Mouse (Mus musculus) urinary bladder, adult 18-20 months (tissue): Measurements from ENCODE around the gene Bcl2l15.
"Not testable (repeated sequence)": the region's sequence is repeated elsewhere in the genome, so short reads cannot be mapped to it uniquely, and the experiment has no call there.

Experiments used
- DNase-seq, 2 experiments: peaks; one replicate each; pipeline ENCODE4 v3.0.0; 2022; ENCODE audit warnings: low spot score in 2 of 2, mixed read lengths in 2 of 2

The Bcl2l15 gene

GRCm38 (mm10) chr3:103831146-103831545 lies 1.3 kb upstream of the Bcl2l15 start:
- DNase-seq: no peak

- DNase-seq: no peak
Measured at GRCm38 (mm10) chr3:103834001-103834400, 1.6 kb downstream of the Bcl2l15 start.

- no peak for DNase-seq
Measured at GRCm38 (mm10) chr3:103835272-103835950, 3.0 kb downstream of the Bcl2l15 start.

DNA sequence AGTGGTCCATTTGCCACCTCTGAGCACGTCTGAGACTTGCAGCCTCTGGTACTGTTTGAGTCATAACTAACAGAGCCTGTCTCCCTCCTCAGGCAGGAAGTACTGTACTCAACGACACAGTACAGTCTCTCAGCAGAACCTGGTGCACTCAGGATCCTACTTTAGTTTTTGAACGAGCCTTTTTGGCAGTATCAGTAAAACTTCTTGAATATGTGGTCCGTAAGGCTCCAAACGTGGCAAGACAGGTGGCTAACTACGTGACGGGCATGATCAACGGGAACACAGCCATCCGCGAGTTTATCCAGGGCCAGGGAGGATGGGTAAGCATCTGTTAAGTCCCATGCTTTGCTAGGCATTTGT lies 3.5 kb downstream of the Bcl2l15 start:
- no peak for DNase-seq

DNA sequence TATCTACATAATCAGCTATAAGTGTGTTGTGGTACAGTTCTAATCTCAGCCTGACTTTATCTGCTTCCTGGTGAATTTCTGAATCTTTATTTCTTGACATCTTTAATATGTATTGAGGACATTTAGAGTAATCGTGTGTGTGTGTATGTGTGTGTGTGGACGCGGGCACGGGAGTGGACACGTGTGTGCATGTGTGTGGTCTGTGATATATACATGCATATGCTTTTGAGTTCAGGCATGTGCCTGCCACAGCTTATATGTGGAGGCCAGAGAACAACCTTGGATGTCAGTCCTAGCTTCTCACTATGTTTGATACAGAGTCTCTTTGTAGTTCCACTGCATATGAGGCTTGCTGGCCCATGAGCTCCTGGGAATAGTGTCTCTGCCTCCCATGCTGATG lies 4.1 kb downstream of the Bcl2l15 start:
- no peak for DNase-seq

DNA sequence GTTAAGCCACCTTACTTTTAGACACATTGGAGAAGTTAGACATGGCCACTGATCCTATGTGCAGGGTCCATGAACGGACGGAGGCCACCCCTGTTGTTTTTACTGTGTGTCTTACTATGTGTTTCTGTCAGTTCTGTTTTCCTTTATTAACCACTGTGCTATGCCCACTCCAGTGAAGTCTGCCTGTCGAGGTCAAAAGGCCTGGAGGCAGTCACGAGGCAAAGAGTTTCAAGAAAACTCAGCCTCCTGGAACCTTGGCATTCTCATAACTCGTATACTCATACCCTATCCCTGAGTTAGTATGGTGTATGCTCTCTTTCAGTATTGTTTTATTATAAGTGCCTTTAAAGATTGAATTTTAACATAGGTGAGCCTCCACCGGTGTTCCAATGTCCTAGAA lies 7.3 kb downstream of the Bcl2l15 start:
- DNase-seq: no peak

- not testable (repeated sequence) for DNase-seq
Measured at GRCm38 (mm10) chr3:103840195-103840594, 7.8 kb downstream of the Bcl2l15 start.

GRCm38 (mm10) chr3:103840946-103841345 lies 8.5 kb downstream of the Bcl2l15 start:
- not testable (repeated sequence) for DNase-seq

GRCm38 (mm10) chr3:103850644-103851363 lies 18.4 kb downstream of the Bcl2l15 start:
- DNase-seq: no peak

- DNase-seq: no peak
Measured at GRCm38 (mm10) chr3:103851481-103851880, 19.1 kb downstream of the Bcl2l15 start.

GRCm38 (mm10) chr3:103851882-103852281 lies 19.5 kb downstream of the Bcl2l15 start:
- no peak for DNase-seq

DNA sequence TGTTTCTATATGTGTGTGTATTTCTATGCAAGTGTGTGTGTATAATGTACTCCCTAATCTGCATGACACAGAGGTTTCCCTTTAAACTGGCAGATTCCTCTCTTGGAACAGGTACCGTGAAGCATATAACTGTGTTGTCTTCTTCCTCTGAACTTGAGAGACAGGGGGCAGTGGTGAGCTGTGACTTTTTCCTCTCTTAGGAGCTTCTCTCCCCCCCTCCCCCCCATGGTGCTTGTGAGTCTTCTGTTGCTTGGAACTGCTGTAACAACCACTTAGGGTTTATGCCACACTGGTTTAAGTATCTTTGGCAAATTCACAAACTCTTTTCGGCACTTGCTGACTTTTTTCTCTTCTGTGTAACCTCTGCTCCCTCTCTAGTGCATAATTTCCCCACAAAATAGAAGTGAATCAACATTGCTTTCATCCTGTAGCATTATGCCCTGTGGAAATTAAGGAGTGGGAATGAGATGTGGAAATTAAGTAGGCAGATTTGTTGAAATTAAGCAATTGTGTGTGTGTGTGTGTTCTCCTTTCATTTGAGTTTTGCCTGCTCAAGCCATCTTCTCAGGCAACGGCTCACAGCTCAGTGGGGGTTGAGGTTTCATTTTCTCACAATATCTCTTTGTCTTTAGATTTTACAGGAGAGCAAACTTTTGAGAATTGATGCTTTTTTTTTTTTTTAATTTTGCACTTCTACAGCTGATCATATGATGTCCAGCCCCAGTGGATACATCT lies 20.3 kb downstream of the Bcl2l15 start:
- DNase-seq: no peak

DNA sequence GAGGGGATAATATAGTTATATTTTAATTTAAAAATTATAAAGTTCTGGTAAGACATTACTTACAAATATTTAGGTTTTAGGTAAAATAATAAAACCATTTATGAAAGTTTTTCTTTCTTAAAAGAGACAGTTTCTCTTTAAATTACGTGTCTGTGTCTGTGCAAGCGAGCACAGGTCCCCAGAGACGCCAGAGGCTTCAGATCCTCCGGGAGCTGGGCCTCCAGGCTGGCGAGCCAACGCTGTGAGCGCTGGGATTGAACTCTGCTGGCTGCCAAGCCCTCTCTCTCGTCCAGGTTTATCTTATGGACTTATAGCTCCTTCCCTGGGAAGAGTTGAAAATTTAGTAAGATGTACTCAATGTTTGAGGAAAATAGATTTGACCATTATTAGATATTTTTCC lies 21.4 kb downstream of the Bcl2l15 start:
- no peak for DNase-seq

GRCm38 (mm10) chr3:103857036-103857805 lies 24.8 kb downstream of the Bcl2l15 start:
- DNase-seq: no peak

DNA sequence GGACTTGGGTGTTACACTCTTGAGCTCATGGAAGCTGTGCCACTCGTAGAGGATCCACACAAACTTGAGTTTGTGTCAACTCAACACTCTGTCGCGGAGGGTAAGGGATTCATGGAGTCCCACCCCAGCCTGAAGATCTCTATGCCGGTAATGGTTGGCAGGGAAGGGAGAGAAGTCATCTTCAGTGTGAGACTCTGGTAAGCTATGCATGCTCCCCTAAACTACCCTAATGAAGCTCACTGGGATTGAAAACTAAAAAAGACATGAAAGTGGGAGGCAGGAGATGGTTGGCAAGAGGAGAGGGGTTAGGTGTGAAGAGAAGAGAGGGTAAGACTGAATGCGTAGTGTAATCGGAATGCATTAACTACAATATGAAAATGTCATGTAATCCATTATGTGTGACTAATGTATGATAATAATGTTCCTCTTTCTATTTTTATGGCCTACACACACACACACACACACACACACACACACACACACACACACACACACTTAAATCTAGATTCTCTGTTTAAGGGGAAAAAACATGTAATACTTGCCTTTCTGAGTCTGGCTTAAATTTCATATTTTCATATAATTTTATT lies 25.7 kb downstream of the Bcl2l15 start:
- no peak for DNase-seq

GRCm38 (mm10) chr3:103858881-103859801 lies 26.7 kb downstream of the Bcl2l15 start, which contains the start of gene Ptpn22:
Gene Ptpn22 (plus strand): TSS chr3:103859795.
- DNase-seq: no peak

DNA sequence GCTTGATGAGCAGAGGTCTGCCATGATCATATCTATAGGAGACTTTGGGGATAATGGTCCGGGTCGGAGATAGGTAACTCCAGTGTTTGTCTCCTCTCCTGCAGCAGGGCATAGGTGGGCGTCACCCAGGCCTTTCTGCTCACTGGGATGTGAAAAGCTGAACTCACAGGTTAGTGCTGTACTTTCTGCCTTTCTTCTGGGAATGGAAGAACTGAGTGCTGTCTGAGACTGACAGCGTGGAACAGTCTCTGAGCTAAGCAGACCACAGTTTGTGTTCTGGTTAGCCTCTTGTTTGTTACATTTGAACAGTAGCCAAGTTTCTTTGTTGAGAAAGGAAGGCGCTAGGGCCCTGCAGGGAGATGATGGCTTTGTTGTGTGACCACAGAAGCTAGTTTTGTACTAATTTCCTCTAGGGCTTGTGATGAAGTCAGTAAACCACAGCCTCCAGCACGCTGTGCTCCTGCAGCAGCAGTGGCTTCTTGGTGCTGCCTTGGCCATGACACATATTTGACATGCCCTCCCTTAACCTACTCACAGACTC lies 27.5 kb downstream of the Bcl2l15 start:
- DNase-seq: no peak

DNA sequence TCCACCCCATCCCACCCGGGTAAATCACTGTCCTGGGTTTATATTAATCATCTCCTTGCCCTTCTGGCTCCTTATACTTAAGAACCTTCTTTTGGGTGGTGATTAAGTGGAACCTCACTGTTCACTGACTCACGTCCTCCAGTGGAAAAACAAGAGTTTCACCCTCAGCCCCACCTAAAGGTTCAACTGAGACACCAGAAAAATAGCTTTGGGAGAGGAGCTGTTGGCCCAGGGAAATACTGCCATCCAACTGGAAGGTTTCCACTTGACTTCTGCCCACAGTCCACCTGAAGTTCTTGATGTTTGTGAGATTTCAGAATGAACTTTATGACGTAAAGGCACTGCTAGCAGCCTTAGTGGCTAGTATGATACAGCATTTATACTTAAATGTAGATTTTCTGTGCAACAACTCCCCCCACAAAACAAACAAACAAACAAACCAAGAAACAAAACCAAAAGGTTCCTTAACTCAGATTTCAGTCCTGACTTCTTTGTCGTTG lies 30.4 kb downstream of the Bcl2l15 start:
- no peak for DNase-seq

DNA sequence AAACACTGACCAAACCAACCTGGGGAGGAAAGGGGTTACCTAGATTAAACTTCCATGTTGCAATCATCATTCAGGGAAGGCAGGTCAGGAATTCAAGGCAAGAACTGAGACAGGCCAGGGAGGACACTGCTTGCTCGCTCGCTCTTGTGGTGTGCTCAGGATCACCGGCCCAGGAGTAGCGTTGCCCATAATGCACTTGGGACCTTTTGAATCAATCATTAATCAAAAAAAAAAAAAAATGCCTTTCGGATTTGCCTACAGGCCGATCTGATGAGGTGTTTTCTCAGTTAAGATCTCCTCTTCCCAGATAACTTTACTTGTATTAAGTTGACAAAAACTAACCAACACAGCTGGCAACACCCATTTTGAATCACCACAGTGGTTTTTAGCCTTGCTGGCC lies 31.8 kb downstream of the Bcl2l15 start:
- no peak for DNase-seq

GRCm38 (mm10) chr3:103867424-103867971 lies 35.1 kb downstream of the Bcl2l15 start:
- DNase-seq: no peak
